Mouse (Mus musculus): ENCODE measurements around the gene Rnase13. TPM values are rescaled to one million over a fixed set of nuclear protein-coding genes. Genes with fewer than 3 reads are reported as not detected.

Gene Rnase13
- polyA plus RNA-seq (2015; fragmentation: Nextera tagmentation; extraction: Ambion mirVana): not detected in 2 replicates

DNA sequence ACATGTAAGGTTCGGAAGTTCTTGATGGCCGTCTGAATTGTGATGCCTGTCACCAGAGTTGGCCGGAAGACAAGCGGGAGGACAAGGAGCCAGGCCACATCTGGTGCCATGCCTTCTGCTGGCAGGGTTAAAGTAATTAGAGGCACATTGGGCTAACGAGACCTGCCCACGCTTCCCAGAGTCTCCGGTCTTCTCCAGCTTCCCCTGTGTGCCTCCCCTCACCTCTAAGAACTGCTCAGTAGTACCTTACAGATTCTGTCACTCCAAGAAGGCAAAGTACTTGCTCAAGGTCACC is at the start of gene Rnase13:
TSS of gene Rnase13 (minus strand) at position 203 of the 295 bp plus-strand sequence.
- Histone ChIP-seq H3K27me3 (ENCODE audit: insufficient read depth, low read length) (no peaks in the 10 kb centered on the region), H3K36me3 (ENCODE audit: insufficient read depth, low read length) (no peaks in the 10 kb centered on the region), H3K9ac (replicated peaks; ENCODE audit: low read length) (no peak within 1 kb of the TSS), H3K27ac (ENCODE audit: low read length) (no peak within 1 kb of the TSS), H3K4me3 (ENCODE audit: low read length) (no peak within 1 kb of the TSS), H3K4me1 (ENCODE audit: insufficient read depth, low read length) (0 out of 2 replicates have a peak, but pooled peaks cover 5% of the 10 kb centered on the region), H3K9me3 (ENCODE audit: low read length) (no peaks in the 10 kb centered on the region), H3K4me2 (replicated peaks; ENCODE audit: low read depth, low read length) (no peak within 1 kb of the TSS)
- 90% methylated on average over 7 of the region's 7 CpGs for WGBS
- no peak for ATAC-seq (ENCODE audit: low FRiP score, low TSS enrichment)

DNA sequence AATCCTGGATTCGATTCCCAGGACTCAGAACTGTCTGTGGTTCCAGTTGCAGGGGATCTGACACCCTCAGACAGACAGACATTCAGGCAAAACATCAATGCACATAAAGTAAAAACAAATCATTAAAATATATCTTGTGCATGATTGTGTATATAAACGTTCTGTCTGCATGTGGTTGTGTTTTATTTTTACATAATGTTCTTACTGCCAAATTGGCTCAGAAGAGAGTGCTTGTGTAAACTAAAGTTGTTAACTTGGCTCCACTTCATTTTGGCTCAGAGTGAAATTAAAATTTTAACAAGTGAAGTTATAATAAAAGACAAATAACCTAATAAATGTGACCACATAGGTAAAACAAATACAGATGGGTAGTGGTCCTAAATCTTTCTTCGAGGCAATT is 44.8 kb upstream of the Rnase13 start:
- H3K36me3 ChIP-seq (ENCODE audit: insufficient read depth, low read length): no peaks in the 10 kb centered on the region
- H3K9ac ChIP-seq (replicated peaks; ENCODE audit: low read length): no peak overlapping the region
- no peaks in the 10 kb centered on the region for H3K4me1 ChIP-seq (ENCODE audit: insufficient read depth, low read length)
- no peak overlapping the region for H3K27ac ChIP-seq (ENCODE audit: low read length)
- H3K27me3 ChIP-seq (ENCODE audit: insufficient read depth, low read length): no peaks in the 10 kb centered on the region
- 84% methylated on average over 3 of the region's 3 CpGs for WGBS
- no peak for ATAC-seq (ENCODE audit: low FRiP score, low TSS enrichment)
- H3K4me3 ChIP-seq (ENCODE audit: low read length): no peak overlapping the region
- no peaks in the 10 kb centered on the region for H3K9me3 ChIP-seq (ENCODE audit: low read length)
- no peak overlapping the region for H3K4me2 ChIP-seq (replicated peaks; ENCODE audit: low read depth, low read length)

DNA sequence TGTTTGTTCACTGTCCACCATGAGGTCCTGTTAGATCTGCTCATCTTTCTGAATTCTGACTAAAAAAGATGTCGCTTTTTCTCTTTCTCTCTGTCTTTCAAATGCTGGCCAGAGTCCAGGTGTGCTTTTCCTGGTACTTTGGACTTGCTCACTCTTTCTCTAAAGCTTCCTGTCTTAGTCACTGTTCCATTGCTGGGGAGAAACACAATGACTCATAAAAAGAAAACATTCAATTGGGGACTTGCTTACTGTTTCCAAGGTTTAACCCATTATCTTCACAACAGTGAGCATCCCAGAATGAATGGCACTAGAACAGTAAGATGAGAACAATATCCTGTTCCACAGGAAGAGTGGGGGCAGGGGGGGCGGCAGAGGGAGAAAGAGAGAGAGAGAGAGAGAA is 37.7 kb upstream of the Rnase13 start:
- no peak overlapping the region for H3K4me3 ChIP-seq (ENCODE audit: low read length)
- H3K9me3 ChIP-seq (ENCODE audit: low read length): peaks cover 4% of the 10 kb centered on the region
- 83% methylated on average over 2 of the region's 2 CpGs for WGBS
- H3K27me3 ChIP-seq (ENCODE audit: insufficient read depth, low read length): no peaks in the 10 kb centered on the region
- no peaks in the 10 kb centered on the region for H3K36me3 ChIP-seq (ENCODE audit: insufficient read depth, low read length)
- H3K27ac ChIP-seq (ENCODE audit: low read length): no peak overlapping the region
- no peak for ATAC-seq (ENCODE audit: low FRiP score, low TSS enrichment)
- H3K4me2 ChIP-seq (replicated peaks; ENCODE audit: low read depth, low read length): no peak overlapping the region
- no peaks in the 10 kb centered on the region for H3K4me1 ChIP-seq (ENCODE audit: insufficient read depth, low read length)
- no peak overlapping the region for H3K9ac ChIP-seq (replicated peaks; ENCODE audit: low read length)

- Histone ChIP-seq H3K4me1 (ENCODE audit: insufficient read depth, low read length) (peaks cover 11% of the 10 kb centered on the region; the same call in 1 of the 2 replicates), H3K27ac (ENCODE audit: low read length) (no peak overlapping the region), H3K27me3 (ENCODE audit: insufficient read depth, low read length) (no peaks in the 10 kb centered on the region), H3K9me3 (ENCODE audit: low read length) (no peaks in the 10 kb centered on the region), H3K9ac (replicated peaks; ENCODE audit: low read length) (no peak overlapping the region), H3K4me3 (ENCODE audit: low read length) (no peak overlapping the region), H3K4me2 (replicated peaks; ENCODE audit: low read depth, low read length) (no peak overlapping the region), H3K36me3 (ENCODE audit: insufficient read depth, low read length) (no peaks in the 10 kb centered on the region)
- WGBS: 83% methylated on average over 6 of the region's 6 CpGs
- no peak for ATAC-seq (ENCODE audit: low FRiP score, low TSS enrichment)
Observed at GRCm38 (mm10) chr14:51943336-51943735, 20.8 kb upstream of the Rnase13 start.

DNA sequence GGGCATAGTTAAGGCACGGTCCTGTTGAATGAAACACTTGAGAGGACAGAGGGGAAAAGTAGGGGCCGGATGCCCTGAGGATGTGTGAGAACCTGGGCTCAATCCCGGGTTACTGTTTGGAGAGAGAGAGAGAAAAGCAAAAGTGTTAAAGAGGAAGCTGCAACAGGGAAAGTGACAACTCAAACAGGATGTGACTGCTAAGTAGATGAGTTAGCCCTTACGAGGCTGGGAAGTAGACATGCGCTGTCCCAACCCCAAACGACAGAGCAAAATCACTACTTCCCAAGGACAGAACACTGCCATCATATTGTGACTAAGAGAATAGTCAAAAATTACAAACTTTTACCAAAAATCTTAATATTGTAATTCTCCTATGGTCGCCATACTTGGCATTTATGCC is 19.7 kb upstream of the Rnase13 start:
- no peak overlapping the region for H3K9ac ChIP-seq (replicated peaks; ENCODE audit: low read length)
- 37% methylated on average over 7 of the region's 7 CpGs for WGBS
- no peak overlapping the region for H3K4me3 ChIP-seq (ENCODE audit: low read length)
- peaks cover 7% of the 10 kb centered on the region; the same call in 1 of the 2 replicates for H3K9me3 ChIP-seq (ENCODE audit: low read length)
- peaks cover 11% of the 10 kb centered on the region; the same call in 1 of the 2 replicates for H3K4me1 ChIP-seq (ENCODE audit: insufficient read depth, low read length)
- no peak overlapping the region for H3K4me2 ChIP-seq (replicated peaks; ENCODE audit: low read depth, low read length)
- ATAC-seq (ENCODE audit: low FRiP score, low TSS enrichment): no peak
- no peaks in the 10 kb centered on the region for H3K36me3 ChIP-seq (ENCODE audit: insufficient read depth, low read length)
- H3K27me3 ChIP-seq (ENCODE audit: insufficient read depth, low read length): no peaks in the 10 kb centered on the region
- H3K27ac ChIP-seq (ENCODE audit: low read length): no peak overlapping the region

- 57% methylated on average over 9 of the region's 9 CpGs for WGBS
- no peak overlapping the region for H3K27ac ChIP-seq (ENCODE audit: low read length)
- peaks cover 11% of the 10 kb centered on the region; the same call in 1 of the 2 replicates for H3K4me1 ChIP-seq (ENCODE audit: insufficient read depth, low read length)
- no peak overlapping the region for H3K4me3 ChIP-seq (ENCODE audit: low read length)
- no peak overlapping the region for H3K4me2 ChIP-seq (replicated peaks; ENCODE audit: low read depth, low read length)
- ATAC-seq (ENCODE audit: low FRiP score, low TSS enrichment): no peak
- no peaks in the 10 kb centered on the region for H3K27me3 ChIP-seq (ENCODE audit: insufficient read depth, low read length)
- H3K9me3 ChIP-seq (ENCODE audit: low read length): peaks cover 7% of the 10 kb centered on the region; the same call in 1 of the 2 replicates
- no peak overlapping the region for H3K9ac ChIP-seq (replicated peaks; ENCODE audit: low read length)
- no peaks in the 10 kb centered on the region for H3K36me3 ChIP-seq (ENCODE audit: insufficient read depth, low read length)
Observed at GRCm38 (mm10) chr14:51941577-51941976, 19.0 kb upstream of the Rnase13 start.

GRCm38 (mm10) chr14:51940944-51941560 is 18.5 kb upstream of the Rnase13 start:
- H3K27ac ChIP-seq (ENCODE audit: low read length): no peak overlapping the region
- H3K4me2 ChIP-seq (replicated peaks; ENCODE audit: low read depth, low read length): no peak overlapping the region
- no peaks in the 10 kb centered on the region for H3K36me3 ChIP-seq (ENCODE audit: insufficient read depth, low read length)
- no peak overlapping the region for H3K9ac ChIP-seq (replicated peaks; ENCODE audit: low read length)
- peak; percentile 75 for ATAC-seq (ENCODE audit: low FRiP score, low TSS enrichment)
- H3K27me3 ChIP-seq (ENCODE audit: insufficient read depth, low read length): no peaks in the 10 kb centered on the region
- peaks cover 11% of the 10 kb centered on the region; the same call in 1 of the 2 replicates for H3K4me1 ChIP-seq (ENCODE audit: insufficient read depth, low read length)
- H3K4me3 ChIP-seq (ENCODE audit: low read length): no peak overlapping the region
- peaks cover 7% of the 10 kb centered on the region; the same call in 1 of the 2 replicates for H3K9me3 ChIP-seq (ENCODE audit: low read length)
- WGBS: 21% methylated on average over 8 of the region's 8 CpGs

DNA sequence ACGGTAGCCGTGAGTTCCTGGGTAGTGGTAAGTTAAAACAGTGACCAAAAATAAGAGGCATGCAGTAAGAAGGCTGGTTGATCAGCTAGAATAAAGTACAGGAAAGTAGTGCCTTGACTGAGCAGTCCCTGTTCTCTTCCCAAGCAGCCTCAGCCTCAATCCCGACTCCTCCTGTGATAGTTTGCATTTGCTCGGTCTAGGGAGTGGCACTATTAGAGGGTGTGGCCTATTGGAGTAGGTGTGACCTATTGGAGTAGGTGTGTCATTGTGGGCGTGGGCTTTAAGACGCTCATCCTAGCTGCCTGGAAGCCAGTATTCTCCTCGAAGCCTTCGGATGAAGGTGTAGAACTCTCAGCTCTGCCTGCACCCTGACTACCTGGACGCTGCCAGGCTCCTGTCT is 16.4 kb upstream of the Rnase13 start:
- peaks cover 11% of the 10 kb centered on the region; the same call in 1 of the 2 replicates for H3K4me1 ChIP-seq (ENCODE audit: insufficient read depth, low read length)
- no peak for ATAC-seq (ENCODE audit: low FRiP score, low TSS enrichment)
- 87% methylated on average over 9 of the region's 9 CpGs for WGBS

GRCm38 (mm10) chr14:51932092-51933020 is 9.8 kb upstream of the Rnase13 start:
- H3K36me3 ChIP-seq (ENCODE audit: insufficient read depth, low read length): no peaks in the 10 kb centered on the region
- ATAC-seq (ENCODE audit: low FRiP score, low TSS enrichment): no peak
- H3K27me3 ChIP-seq (ENCODE audit: insufficient read depth, low read length): no peaks in the 10 kb centered on the region
- H3K4me1 ChIP-seq (ENCODE audit: insufficient read depth, low read length): 0 out of 2 replicates have a peak, but pooled peaks cover 4% of the 10 kb centered on the region
- 38% methylated on average over 10 of the region's 10 CpGs for WGBS
- H3K9ac ChIP-seq (replicated peaks; ENCODE audit: low read length): no peak overlapping the region
- no peak overlapping the region for H3K4me2 ChIP-seq (replicated peaks; ENCODE audit: low read depth, low read length)
- no peak overlapping the region for H3K27ac ChIP-seq (ENCODE audit: low read length)
- H3K9me3 ChIP-seq (ENCODE audit: low read length): no peaks in the 10 kb centered on the region
- no peak overlapping the region for H3K4me3 ChIP-seq (ENCODE audit: low read length)

More for the DNA sequence above, 16.4 kb upstream of the Rnase13 start:
- H3K36me3 ChIP-seq (ENCODE audit: insufficient read depth, low read length): no peaks in the 10 kb centered on the region
- no peaks in the 10 kb centered on the region for H3K27me3 ChIP-seq (ENCODE audit: insufficient read depth, low read length)
- H3K9me3 ChIP-seq (ENCODE audit: low read length): peaks cover 7% of the 10 kb centered on the region; the same call in 1 of the 2 replicates
- no peak overlapping the region for H3K4me2 ChIP-seq (replicated peaks; ENCODE audit: low read depth, low read length)
- no peak overlapping the region for H3K4me3 ChIP-seq (ENCODE audit: low read length)
- no peak overlapping the region for H3K27ac ChIP-seq (ENCODE audit: low read length)
- no peak overlapping the region for H3K9ac ChIP-seq (replicated peaks; ENCODE audit: low read length)

GRCm38 (mm10) chr14:51930824-51931223 is 8.3 kb upstream of the Rnase13 start:
- peak; percentile 86 for ATAC-seq (ENCODE audit: low FRiP score, low TSS enrichment)
- H3K27me3 ChIP-seq (ENCODE audit: insufficient read depth, low read length): no peaks in the 10 kb centered on the region
- H3K9ac ChIP-seq (replicated peaks; ENCODE audit: low read length): no peak overlapping the region
- H3K4me3 ChIP-seq (ENCODE audit: low read length): no peak overlapping the region
- no peaks in the 10 kb centered on the region for H3K36me3 ChIP-seq (ENCODE audit: insufficient read depth, low read length)
- no peak overlapping the region for H3K4me2 ChIP-seq (replicated peaks; ENCODE audit: low read depth, low read length)
- no peak overlapping the region for H3K27ac ChIP-seq (ENCODE audit: low read length)
- 35% methylated on average over 5 of the region's 5 CpGs for WGBS
- H3K9me3 ChIP-seq (ENCODE audit: low read length): no peaks in the 10 kb centered on the region
- 0 out of 2 replicates have a peak, but pooled peaks cover 4% of the 10 kb centered on the region for H3K4me1 ChIP-seq (ENCODE audit: insufficient read depth, low read length)
